Mouse (Mus musculus) embryonic facial prominence, embryonic 11.5 days (tissue): ENCODE data around the gene Atg2a. TPM values are rescaled to one million over a fixed set of nuclear protein-coding genes. Genes with fewer than 3 reads are reported as not detected.
A peak's percentile ranks its signal among the peaks of the same experiment; 100 is the strongest.
"Not testable (repeated sequence)": the region's sequence is repeated elsewhere in the genome, so short reads cannot be mapped to it uniquely, and the experiment has no call there.

Source experiments
- ATAC-seq: fragments of 200-750 bp; cut with Nextera tagmentation; replicated peaks from 2 replicates; pipeline ENCODE4 v1.8.0; 2017; ENCODE audit warnings: low read depth; ENCODE audit not compliant: insufficient number of reproducible peaks, low FRiP score, low TSS enrichment
- DNase-seq: peaks from one replicate; pipeline ENCODE4 v3.0.0-alpha.2; 2015; ENCODE audit warnings: low spot score
- H3K27ac ChIP-seq: fragments of 300-500 bp; sonication (generic); replicated peaks from 2 replicates; pipeline ENCODE4 v1.5.1; 2014; ENCODE audit warnings: mild to moderate bottlenecking, low read depth, low read length, control low read depth
- H3K27me3 ChIP-seq: fragments of 300-500 bp; sonication (generic); 2 replicates; pipeline ENCODE4 v1.6.1; 2014; ENCODE audit warnings: mild to moderate bottlenecking, low read length, moderate library complexity, mixed read lengths; ENCODE audit not compliant: control insufficient read depth, insufficient read depth
- H3K36me3 ChIP-seq: fragments of 300-500 bp; sonication (generic); replicated peaks from 2 replicates; pipeline ENCODE4 v1.6.1; 2014; ENCODE audit warnings: low read depth, mild to moderate bottlenecking, low read length, moderate library complexity, mixed read lengths; ENCODE audit not compliant: control insufficient read depth, insufficient read depth
- H3K4me1 ChIP-seq: fragments of 300-500 bp; sonication (generic); 2 replicates; pipeline ENCODE4 v1.6.1; 2014; ENCODE audit warnings: low read length, mixed read lengths; ENCODE audit not compliant: control insufficient read depth, insufficient read depth
- H3K4me2 ChIP-seq: fragments of 300-500 bp; sonication (generic); 2 replicates; pipeline ENCODE4 v1.6.1; 2014; ENCODE audit warnings: low read depth, mild to moderate bottlenecking, control low read depth, low read length, moderate library complexity
- H3K4me3 ChIP-seq: fragments of 300-500 bp; sonication (generic); 2 replicates; pipeline ENCODE4 v1.5.1; 2014; ENCODE audit warnings: low read depth, low read length, control low read depth
- H3K9ac ChIP-seq: fragments of 300-500 bp; sonication (generic); replicated peaks from 2 replicates; pipeline ENCODE4 v1.6.1; 2014; ENCODE audit warnings: mild to moderate bottlenecking, control low read depth, low read length
- H3K9me3 ChIP-seq: fragments of 300-500 bp; sonication (generic); replicated peaks from 2 replicates; pipeline ENCODE4 v1.6.1; 2016; ENCODE audit warnings: mild to moderate bottlenecking, low read length, inconsistent platforms, mixed read lengths; ENCODE audit not compliant: control insufficient read depth
- WGBS: fragments of 180-500 bp; shearing (Covaris S2); extraction: QIAGEN DNeasy Blood & Tissue Kit; methylation state at CpG from one replicate; pipeline ENCODE4 v1.1.7; 2014; 5-methylcytosine and 5-hydroxymethylcytosine counted together
- microRNA counts: library from miRNA; unstranded; fragments of <30 nt; microRNA quantifications from one replicate; lab custom pipeline; 2016
- microRNA-seq: library from miRNA; unstranded; fragments of <30 nt; microRNA quantifications from one replicate; pipeline ENCODE4, GENCODE M21; 2016; ENCODE audit warnings: borderline number of aligned reads
- polyA plus RNA-seq: library from polyadenylated mRNA; unstranded; fragments of >200 nt; fragmentation: Nextera tagmentation; extraction: Ambion mirVana; gene quantifications from 2 replicates; pipeline ENCODE4 v1.2.1, GENCODE M21; 2014

Gene Atg2a
- polyA plus RNA-seq, 1 experiment from 2014 or later: 7.7 TPM

- peak overlapping the region; percentile 81 for H3K4me2 ChIP-seq
- H3K27ac ChIP-seq: no peak overlapping the region
- DNase-seq: no peak
- peak overlapping the region; percentile 45 for H3K9ac ChIP-seq
- H3K4me3 ChIP-seq: peak overlapping the region; percentile 73
- no peaks in the 10 kb centered on the region for H3K9me3 ChIP-seq
- no peak for ATAC-seq
- no peaks in the 10 kb centered on the region for H3K36me3 ChIP-seq
- no peaks in the 10 kb centered on the region for H3K27me3 ChIP-seq
- H3K4me1 ChIP-seq: no peaks in the 10 kb centered on the region; the same call in 1 of the 2 replicates
- 61% methylated on average over 8 of the region's 8 CpGs for WGBS
These were observed 64.1 kb downstream of the Atg2a start for GRCm38 (mm10) chr19:6305517-6306115.

GRCm38 (mm10) chr19:6306137-6306551 is 64.7 kb downstream of the Atg2a start, which contains the start of gene Cdc42bpg:
Cdc42bpg (plus strand) TSS chr19:6306456.
- peak; percentile 58 for ATAC-seq
- H3K4me3 ChIP-seq: peak within 1 kb of the TSS; percentile 73
- peak; percentile 88 for DNase-seq
- no peak within 1 kb of the TSS for H3K27ac ChIP-seq
- H3K36me3 ChIP-seq: no peaks in the 10 kb centered on the region
- H3K9me3 ChIP-seq: no peaks in the 10 kb centered on the region
- H3K4me1 ChIP-seq: no peaks in the 10 kb centered on the region; the same call in 1 of the 2 replicates
- H3K4me2 ChIP-seq: peak within 1 kb of the TSS; percentile 81
- H3K9ac ChIP-seq: peak within 1 kb of the TSS; percentile 45
- 2% methylated on average over 31 of the region's 38 CpGs for WGBS
- H3K27me3 ChIP-seq: no peaks in the 10 kb centered on the region

- ATAC-seq (peak; percentile 42), DNase-seq (peak; percentile 85)
- under 1% methylated on average over 33 of the region's 34 CpGs for WGBS
- Histone ChIP-seq H3K4me3 (peak overlapping the region; percentile 73), H3K9ac (peak overlapping the region; percentile 45), H3K9me3 (no peaks in the 10 kb centered on the region), H3K27me3 (no peaks in the 10 kb centered on the region), H3K36me3 (no peaks in the 10 kb centered on the region), H3K4me2 (peak overlapping the region; percentile 81), H3K27ac (no peak overlapping the region), H3K4me1 (no peaks in the 10 kb centered on the region; the same call in 1 of the 2 replicates)
These were observed 65.1 kb downstream of the Atg2a start for GRCm38 (mm10) chr19:6306586-6306985.

GRCm38 (mm10) chr19:6307733-6308531 is 66.5 kb downstream of the Atg2a start:
- Histone ChIP-seq H3K4me3 (no peak overlapping the region), H3K4me2 (no peak overlapping the region), H3K36me3 (no peaks in the 10 kb centered on the region), H3K9ac (no peak overlapping the region), H3K4me1 (no peaks in the 10 kb centered on the region; the same call in 1 of the 2 replicates), H3K27me3 (no peaks in the 10 kb centered on the region), H3K9me3 (no peaks in the 10 kb centered on the region), H3K27ac (no peak overlapping the region)
- DNase-seq (no peak), ATAC-seq (no peak)
- 80% methylated on average over 9 of the region's 9 CpGs for WGBS

- Histone ChIP-seq H3K9me3 (no peaks in the 10 kb centered on the region), H3K27me3 (no peaks in the 10 kb centered on the region), H3K4me3 (no peak overlapping the region), H3K9ac (no peak overlapping the region), H3K4me1 (no peaks in the 10 kb centered on the region; the same call in 1 of the 2 replicates), H3K27ac (no peak overlapping the region), H3K36me3 (no peaks in the 10 kb centered on the region), H3K4me2 (no peak overlapping the region)
- DNase-seq (no peak), ATAC-seq (no peak)
- WGBS: 80% methylated on average over 5 of the region's 5 CpGs
These were observed 68.7 kb downstream of the Atg2a start for GRCm38 (mm10) chr19:6310181-6310580.

- H3K36me3 ChIP-seq, H3K4me3 ChIP-seq, H3K27me3 ChIP-seq, H3K4me1 ChIP-seq, ATAC-seq, H3K4me2 ChIP-seq, H3K9ac ChIP-seq, DNase-seq, H3K9me3 ChIP-seq, H3K27ac ChIP-seq: not testable (repeated sequence)
- 83% methylated on average over 3 of the region's 3 CpGs for WGBS
These were observed 70.3 kb downstream of the Atg2a start for GRCm38 (mm10) chr19:6311783-6312182.

MicroRNA genes within 50 kb of the gene (microRNA counts, 519-probe panel; counts per million panel counts)
- 2,282 counts per million, percentile 18 among the panel's probes with 10 or more counts for microRNA mmu-miR-192 (lab: Ali Mortazavi, UCI)

Small RNA genes within 50 kb of the gene (microRNA-seq; reads per million reads assigned to microRNA genes)
- 108 reads per million, percentile 41 among the genes with 10 or more reads in this experiment for gene Mir192
- gene Mir194-2: 84.7 reads per million, percentile 38 among the genes with 10 or more reads in this experiment

Other genes starting within 250 kb of the Atg2a start
- 4.5 and 5.0 TPM in 2 replicates for gene Capn1, start 225.8 kb upstream of the Atg2a start, polyA plus RNA-seq
- gene Syvn1, start 195.1 kb upstream of the Atg2a start, polyA plus RNA-seq: 18.8 and 20.2 TPM in 2 replicates
- gene Mrpl49, start 183.9 kb upstream of the Atg2a start, polyA plus RNA-seq: 96.6 and 100 TPM in 2 replicates
- 773 and 801 TPM in 2 replicates for gene Fau, start 183.8 kb upstream of the Atg2a start, polyA plus RNA-seq
- gene Znhit2, start 180.5 kb upstream of the Atg2a start, polyA plus RNA-seq: 40.8 and 44.2 TPM in 2 replicates
- 26.0 and 26.3 TPM in 2 replicates for gene Tm7sf2, start 173.3 kb upstream of the Atg2a start, polyA plus RNA-seq
- gene Vps51, start 164.4 kb upstream of the Atg2a start, polyA plus RNA-seq: 41.1 and 44.4 TPM in 2 replicates
- gene Tmem262, start 161.6 kb upstream of the Atg2a start, polyA plus RNA-seq: not detected in 2 replicates
- gene Gm28374, start 159.4 kb upstream of the Atg2a start, polyA plus RNA-seq: 1.7 TPM in 1 of 2 replicates, not detected in the other
- 60.7 and 69.9 TPM in 2 replicates for gene Zfpl1, start 156.7 kb upstream of the Atg2a start, polyA plus RNA-seq
- 59.2 and 65.2 TPM in 2 replicates for gene Cdca5, start 156.7 kb upstream of the Atg2a start, polyA plus RNA-seq
- gene AC131692.1, start 147.2 kb upstream of the Atg2a start, polyA plus RNA-seq: not detected in 2 replicates
- gene Naaladl1, start 135.9 kb upstream of the Atg2a start, polyA plus RNA-seq: 0.21 and 0.49 TPM in 2 replicates
- gene Sac3d1, start 123.0 kb upstream of the Atg2a start, polyA plus RNA-seq: 60.7 and 68.3 TPM in 2 replicates
- gene Snx15, start 113.4 kb upstream of the Atg2a start, polyA plus RNA-seq: 25.4 and 30.7 TPM in 2 replicates
- gene Batf2, start 100.7 kb upstream of the Atg2a start, polyA plus RNA-seq: not detected in 2 replicates
- 72.8 and 81.4 TPM in 2 replicates for gene Arl2, start 100.1 kb upstream of the Atg2a start, polyA plus RNA-seq
- gene Majin, start 57.3 kb upstream of the Atg2a start, polyA plus RNA-seq: not detected in 2 replicates
- gene Gpha2, start 15.3 kb upstream of the Atg2a start, polyA plus RNA-seq: 1.9 and 2.4 TPM in 2 replicates
- gene Ppp2r5b, start 5.8 kb upstream of the Atg2a start, polyA plus RNA-seq: 25.0 and 27.8 TPM in 2 replicates
- gene Ehd1, start 35.1 kb downstream of the Atg2a start, polyA plus RNA-seq: 50.9 and 58.1 TPM in 2 replicates
- 0.43 and 0.61 TPM in 2 replicates for gene Cdc42bpg, start 64.8 kb downstream of the Atg2a start, polyA plus RNA-seq
- gene Men1, start 93.3 kb downstream of the Atg2a start, polyA plus RNA-seq: 49.7 and 51.1 TPM in 2 replicates
- 5.6 and 6.4 TPM in 2 replicates for gene Map4k2, start 99.5 kb downstream of the Atg2a start, polyA plus RNA-seq
- gene Sf1, start 122.0 kb downstream of the Atg2a start, polyA plus RNA-seq: 157 and 172 TPM in 2 replicates
- 1.4 and 2.8 TPM in 2 replicates for gene Pygm, start 142.7 kb downstream of the Atg2a start, polyA plus RNA-seq
- 15.6 and 17.2 TPM in 2 replicates for gene Rasgrp2, start 157.7 kb downstream of the Atg2a start, polyA plus RNA-seq
- 4.1 and 5.0 TPM in 2 replicates for gene Nrxn2, start 177.1 kb downstream of the Atg2a start, polyA plus RNA-seq